Mouse (Mus musculus): ENCODE data around the gene Kdm4b. TPM values are rescaled to one million over a fixed set of nuclear protein-coding genes. Genes with fewer than 3 reads are reported as not detected.

The Kdm4b gene
- polyA plus RNA-seq (2015; fragmentation: Nextera tagmentation; extraction: Ambion mirVana): 22.4 and 23.1 TPM in 2 replicates

DNA sequence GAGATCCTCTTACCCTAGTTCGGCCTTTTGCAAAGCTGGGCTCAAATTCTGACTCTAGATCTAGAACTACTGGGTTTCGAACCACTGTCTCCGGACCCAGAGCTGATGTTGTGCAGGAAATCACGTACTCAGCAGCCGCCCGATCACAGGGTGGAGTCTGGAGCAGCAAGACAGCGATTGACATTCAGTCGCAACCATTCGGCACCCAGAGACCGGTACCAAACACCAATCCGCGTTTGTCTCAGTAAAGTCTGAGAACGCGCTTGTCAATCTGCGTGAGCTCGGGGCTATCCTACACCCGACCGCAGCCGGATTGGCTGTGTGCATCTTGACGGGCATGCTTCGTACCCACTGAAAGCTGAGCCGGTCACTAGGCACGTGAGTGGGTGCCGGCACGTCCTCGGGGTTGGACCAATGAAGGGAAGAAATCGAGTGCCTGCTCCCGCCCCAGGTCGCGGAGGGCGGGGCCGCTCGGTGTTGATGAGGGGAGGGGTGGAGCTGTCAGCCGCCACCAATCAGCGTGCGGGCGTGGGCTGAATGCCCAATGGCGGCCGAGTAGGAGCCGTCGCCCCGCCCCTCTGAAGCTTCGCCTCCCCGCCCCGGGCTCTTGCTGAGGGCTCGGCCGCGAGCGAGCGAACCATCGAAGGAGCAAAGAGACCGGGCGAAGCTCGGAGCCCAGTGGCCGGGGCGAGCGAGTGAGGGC, at the start of gene Kdm4b:
Kdm4b (plus strand) TSS at position 613 of the 703 bp plus-strand sequence.
- peak; percentile 100 for DNase-seq (ENCODE audit: low spot score)
- TF ChIP-seq CTCF (IDR thresholded peaks at IDR 0.05; ENCODE audit: low read depth): no peak
- Histone ChIP-seq H3K4me2 (ENCODE audit: low read length) (peak within 1 kb of the TSS; percentile 95), H3K27me3 (ENCODE audit: insufficient read depth, low read length) (no peaks in the 10 kb centered on the region), H3K27ac (peak within 1 kb of the TSS; percentile 97), H3K9ac (ENCODE audit: low read depth, low read length) (peak within 1 kb of the TSS; percentile 92), H3K4me3 (replicated peaks; ENCODE audit: low read depth, low read length) (peak within 1 kb of the TSS; percentile 75), H3K36me3 (ENCODE audit: insufficient read depth, low read length) (0 out of 2 replicates have a peak, but pooled peaks cover 2% of the 10 kb centered on the region), H3K9me3 (replicated peaks; ENCODE audit: low read length) (no peaks in the 10 kb centered on the region), H3K4me1 (replicated peaks; ENCODE audit: insufficient read depth, low read length) (peaks cover 16% of the 10 kb centered on the region)
- peak; percentile 99 for ATAC-seq (replicated peaks; ENCODE audit: low FRiP score, low read depth)
- under 1% methylated on average over 54 of the region's 57 CpGs for WGBS

DNA sequence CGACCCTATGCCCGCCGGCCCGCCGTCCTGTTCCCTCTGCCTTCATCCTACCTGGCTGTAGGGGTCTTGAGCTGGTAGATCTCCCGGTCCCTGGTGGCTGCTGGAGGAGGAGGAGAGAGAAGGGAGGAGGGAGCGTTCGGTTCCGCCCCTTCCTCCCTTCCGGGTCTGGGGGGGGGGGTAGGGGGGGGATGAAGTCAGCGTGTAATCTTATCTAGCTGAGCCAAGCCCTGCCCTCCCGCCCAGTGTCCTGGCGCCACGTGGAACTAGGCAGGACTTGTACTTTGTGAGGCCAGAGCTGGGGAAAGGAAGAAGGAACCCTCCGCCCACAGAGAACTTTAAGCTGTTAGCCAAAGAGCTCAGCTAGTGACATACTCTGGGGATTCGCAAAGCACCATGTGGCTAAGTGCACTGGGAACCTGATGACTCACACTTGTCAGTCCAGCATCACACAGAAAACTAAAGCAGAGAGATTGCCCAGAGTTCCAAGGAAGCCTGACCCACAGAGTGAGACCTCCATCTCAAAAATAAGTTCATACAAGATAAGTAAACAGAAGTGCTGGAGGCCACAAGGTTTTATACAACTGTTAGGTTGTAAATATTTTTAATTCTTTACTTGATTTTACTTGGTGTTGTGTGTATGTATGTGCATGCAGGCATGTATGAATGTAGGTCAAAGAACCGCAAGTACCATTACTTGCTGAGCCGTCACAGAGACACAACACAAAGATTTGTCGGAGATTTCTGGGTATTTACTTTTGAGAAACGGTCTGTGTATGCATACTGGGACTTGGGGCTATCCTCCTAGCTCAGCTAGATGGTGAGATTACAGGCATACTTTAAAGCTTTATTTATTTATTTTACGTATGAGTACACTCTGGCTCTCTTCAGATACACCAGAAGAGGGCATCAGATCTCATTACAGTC, 49.0 kb upstream of the Kdm4b start, which contains the start of gene Ticam1:
Ticam1 (minus strand) TSS at position 144 of the 924 bp plus-strand sequence.
- peak within 1 kb of the TSS; percentile 50 for H3K4me3 ChIP-seq (replicated peaks; ENCODE audit: low read depth, low read length)
- 5% methylated on average over 19 of the region's 21 CpGs for WGBS
- peaks cover 22% of the 10 kb centered on the region for H3K36me3 ChIP-seq (ENCODE audit: insufficient read depth, low read length)
- peak within 1 kb of the TSS; percentile 52 for H3K9ac ChIP-seq (ENCODE audit: low read depth, low read length)
- no peaks in the 10 kb centered on the region for H3K9me3 ChIP-seq (replicated peaks; ENCODE audit: low read length)
- peaks cover 5% of the 10 kb centered on the region; the same call in 1 of the 2 replicates for H3K4me1 ChIP-seq (replicated peaks; ENCODE audit: insufficient read depth, low read length)
- peak within 1 kb of the TSS; percentile 83 for H3K27ac ChIP-seq
- DNase-seq (ENCODE audit: low spot score) (peak; percentile 99), ATAC-seq (replicated peaks; ENCODE audit: low FRiP score, low read depth) (peak; percentile 94)
- H3K4me2 ChIP-seq (ENCODE audit: low read length): peak within 1 kb of the TSS; percentile 67
- TF ChIP-seq CTCF (IDR thresholded peaks at IDR 0.05; ENCODE audit: low read depth): peak; percentile 61
- no peaks in the 10 kb centered on the region for H3K27me3 ChIP-seq (ENCODE audit: insufficient read depth, low read length)

DNA sequence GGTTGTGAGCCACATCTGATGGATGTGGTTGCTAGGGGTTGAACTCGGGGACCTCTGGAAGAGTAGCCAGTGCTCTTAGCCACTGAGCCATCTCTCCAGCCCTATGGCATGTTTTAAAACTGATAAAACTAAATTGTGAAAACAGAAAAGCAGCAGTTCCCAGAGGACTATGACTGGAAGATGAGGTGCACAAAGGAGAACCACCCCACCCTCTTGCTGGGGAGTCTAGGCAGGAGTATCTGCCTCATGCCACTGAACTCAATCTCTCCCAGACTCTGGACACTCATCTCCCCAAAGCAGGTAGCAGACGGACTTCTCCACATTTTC, 48.3 kb upstream of the Kdm4b start:
- DNase-seq (ENCODE audit: low spot score): no peak
- peaks cover 5% of the 10 kb centered on the region; the same call in 1 of the 2 replicates for H3K4me1 ChIP-seq (replicated peaks; ENCODE audit: insufficient read depth, low read length)
- H3K9ac ChIP-seq (ENCODE audit: low read depth, low read length): no peak overlapping the region
- H3K36me3 ChIP-seq (ENCODE audit: insufficient read depth, low read length): peaks cover 22% of the 10 kb centered on the region
- no peaks in the 10 kb centered on the region for H3K27me3 ChIP-seq (ENCODE audit: insufficient read depth, low read length)
- H3K4me3 ChIP-seq (replicated peaks; ENCODE audit: low read depth, low read length): no peak overlapping the region
- peak overlapping the region; percentile 83 for H3K27ac ChIP-seq
- WGBS: 42% methylated on average over 2 of the region's 2 CpGs
- H3K4me2 ChIP-seq (ENCODE audit: low read length): peak overlapping the region; percentile 67
- no peak for ATAC-seq (replicated peaks; ENCODE audit: low FRiP score, low read depth)
- TF ChIP-seq CTCF (IDR thresholded peaks at IDR 0.05; ENCODE audit: low read depth): no peak
- H3K9me3 ChIP-seq (replicated peaks; ENCODE audit: low read length): no peaks in the 10 kb centered on the region

DNA sequence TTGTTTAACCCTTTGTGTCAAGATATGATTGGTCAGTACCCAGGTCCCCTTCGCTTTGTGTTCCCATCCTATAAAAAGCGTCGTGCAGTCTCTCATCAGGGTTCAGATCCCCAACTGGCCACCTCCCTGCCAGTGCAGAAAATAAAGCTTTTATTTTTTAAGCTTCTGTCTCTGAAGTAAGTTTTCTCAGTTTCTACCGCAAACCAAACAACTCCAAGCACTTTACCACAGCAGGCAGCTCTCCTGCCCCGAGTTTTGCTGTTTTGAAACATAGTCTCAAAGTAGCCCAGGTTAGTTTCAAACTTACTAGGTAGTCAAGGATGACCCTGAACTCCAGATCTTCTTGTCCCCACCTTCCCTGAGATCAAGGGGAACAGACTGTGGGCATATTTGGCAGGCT, 47.5 kb upstream of the Kdm4b start:
- H3K27ac ChIP-seq: no peak overlapping the region
- no peaks in the 10 kb centered on the region for H3K27me3 ChIP-seq (ENCODE audit: insufficient read depth, low read length)
- peaks cover 29% of the 10 kb centered on the region for H3K36me3 ChIP-seq (ENCODE audit: insufficient read depth, low read length)
- no peak for ATAC-seq (replicated peaks; ENCODE audit: low FRiP score, low read depth)
- WGBS: 93% methylated on average over 5 of the region's 5 CpGs
- H3K4me2 ChIP-seq (ENCODE audit: low read length): no peak overlapping the region
- DNase-seq (ENCODE audit: low spot score): no peak
- no peak overlapping the region for H3K4me3 ChIP-seq (replicated peaks; ENCODE audit: low read depth, low read length)
- H3K9ac ChIP-seq (ENCODE audit: low read depth, low read length): no peak overlapping the region
- H3K4me1 ChIP-seq (replicated peaks; ENCODE audit: insufficient read depth, low read length): peaks cover 3% of the 10 kb centered on the region; the same call in 1 of the 2 replicates
- no peak for TF ChIP-seq CTCF (IDR thresholded peaks at IDR 0.05; ENCODE audit: low read depth)
- no peaks in the 10 kb centered on the region for H3K9me3 ChIP-seq (replicated peaks; ENCODE audit: low read length)

DNA sequence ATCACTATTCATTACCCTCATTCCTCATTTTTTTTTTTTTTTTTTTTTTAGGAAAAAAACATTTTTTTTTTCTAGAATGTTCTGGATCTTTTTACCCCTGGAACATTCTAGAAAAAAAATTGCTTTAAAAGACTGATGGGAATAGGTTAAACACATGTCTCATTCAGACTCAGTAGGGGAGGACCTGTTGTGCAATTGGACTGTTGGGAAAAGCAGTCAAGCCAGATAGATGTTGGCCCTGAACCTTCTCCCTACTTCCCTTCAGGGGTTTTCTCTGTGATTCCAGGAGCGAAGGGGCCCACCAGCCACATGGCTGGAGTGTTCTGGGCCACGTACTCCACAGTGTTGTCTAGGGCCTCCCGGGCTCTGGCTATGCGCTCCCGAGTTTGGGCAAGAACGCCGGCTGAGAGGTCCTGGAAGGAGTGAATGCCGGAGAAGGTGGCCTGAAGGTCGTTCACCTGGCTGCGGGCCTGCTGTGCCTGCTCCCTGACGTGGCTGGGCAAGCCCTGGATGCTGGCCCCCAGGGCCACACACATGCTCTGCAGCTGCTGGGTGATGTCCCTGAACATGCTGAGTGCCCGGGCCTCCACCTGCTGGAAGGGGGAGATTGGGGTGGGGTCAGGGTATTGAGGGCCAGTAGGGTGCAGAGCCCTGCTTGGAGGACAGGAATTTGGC, 46.2 kb upstream of the Kdm4b start:
- no peaks in the 10 kb centered on the region for H3K27me3 ChIP-seq (ENCODE audit: insufficient read depth, low read length)
- no peak overlapping the region for H3K9ac ChIP-seq (ENCODE audit: low read depth, low read length)
- no peak for TF ChIP-seq CTCF (IDR thresholded peaks at IDR 0.05; ENCODE audit: low read depth)
- H3K36me3 ChIP-seq (ENCODE audit: insufficient read depth, low read length): peaks cover 39% of the 10 kb centered on the region; the same call in 1 of the 2 replicates
- H3K4me2 ChIP-seq (ENCODE audit: low read length): no peak overlapping the region
- no peak for ATAC-seq (replicated peaks; ENCODE audit: low FRiP score, low read depth)
- H3K4me1 ChIP-seq (replicated peaks; ENCODE audit: insufficient read depth, low read length): no peaks in the 10 kb centered on the region; the same call in 1 of the 2 replicates
- H3K27ac ChIP-seq: peak overlapping the region; percentile 50; the same call in 1 of the 2 replicates
- no peaks in the 10 kb centered on the region for H3K9me3 ChIP-seq (replicated peaks; ENCODE audit: low read length)
- 91% methylated on average over 12 of the region's 12 CpGs for WGBS
- no peak for DNase-seq (ENCODE audit: low spot score)
- H3K4me3 ChIP-seq (replicated peaks; ENCODE audit: low read depth, low read length): no peak overlapping the region

DNA sequence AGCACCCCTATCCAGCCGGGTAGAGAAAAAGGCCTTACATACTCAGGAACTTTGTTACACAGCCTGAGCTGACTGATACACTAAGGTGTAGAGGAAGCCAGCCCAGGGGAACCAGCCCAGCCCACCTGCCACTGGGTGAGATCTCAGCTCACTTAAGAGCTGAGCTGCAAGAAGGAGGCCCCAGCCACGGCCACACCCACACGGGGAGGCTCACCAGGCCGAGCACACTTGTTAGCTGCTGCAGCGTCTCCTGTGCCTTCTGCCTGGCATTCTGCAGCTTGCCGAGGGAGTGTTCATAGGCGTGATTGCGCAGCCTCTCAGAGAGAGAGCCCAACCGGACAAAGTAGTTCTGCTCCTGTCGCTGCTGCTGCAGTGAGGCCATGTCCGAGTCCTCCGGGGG, 44.7 kb upstream of the Kdm4b start:
- Histone ChIP-seq H3K4me3 (replicated peaks; ENCODE audit: low read depth, low read length) (no peak overlapping the region), H3K27ac (no peak overlapping the region), H3K9ac (ENCODE audit: low read depth, low read length) (no peak overlapping the region), H3K9me3 (replicated peaks; ENCODE audit: low read length) (no peaks in the 10 kb centered on the region), H3K4me1 (replicated peaks; ENCODE audit: insufficient read depth, low read length) (no peaks in the 10 kb centered on the region; the same call in 1 of the 2 replicates), H3K4me2 (ENCODE audit: low read length) (no peak overlapping the region), H3K27me3 (ENCODE audit: insufficient read depth, low read length) (no peaks in the 10 kb centered on the region), H3K36me3 (ENCODE audit: insufficient read depth, low read length) (peaks cover 54% of the 10 kb centered on the region)
- TF ChIP-seq CTCF (IDR thresholded peaks at IDR 0.05; ENCODE audit: low read depth): no peak
- 88% methylated on average over 12 of the region's 12 CpGs for WGBS
- ATAC-seq (replicated peaks; ENCODE audit: low FRiP score, low read depth) (no peak), DNase-seq (ENCODE audit: low spot score) (no peak)

Data from kidney, postnatal 0 days (tissue).